Mouse (Mus musculus): ENCODE data around the gene Btnl9. TPM values are rescaled to one million over a fixed set of nuclear protein-coding genes. Genes with fewer than 3 reads are reported as not detected.

The Btnl9 gene
- 1.8 and 1.9 TPM in 2 replicates for polyA plus RNA-seq (2012; rRNA removed; ENCODE audit: low replicate concordance)

DNA sequence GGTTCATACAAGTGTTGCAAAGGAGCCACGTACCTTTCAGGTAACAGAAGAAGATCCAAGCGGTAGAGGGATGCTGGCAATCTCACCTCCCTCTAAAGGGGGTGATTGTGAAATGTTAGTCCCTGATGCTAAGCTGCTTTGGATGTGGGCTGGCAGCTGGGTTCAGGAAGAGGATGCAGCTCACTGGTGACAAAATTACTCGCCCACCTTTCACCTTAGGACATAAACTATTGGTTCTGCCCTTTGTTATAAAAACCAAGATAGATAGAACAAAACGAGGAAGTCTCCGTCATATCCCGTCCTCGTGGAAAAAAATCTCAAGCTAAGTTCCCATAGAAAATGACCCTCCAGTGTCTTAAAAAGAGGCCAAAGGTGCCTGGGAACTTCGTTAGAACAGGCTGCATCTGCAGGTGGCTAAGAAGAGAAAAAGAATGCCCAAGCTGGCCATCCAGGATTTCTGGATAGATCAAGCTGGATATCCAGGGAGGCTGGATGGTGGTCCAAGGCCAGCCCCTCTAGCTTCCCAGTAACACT lies at the start of gene Btnl9:
TSS of gene Btnl9 (minus strand) at position 205 of the 534 bp plus-strand sequence.

DNA sequence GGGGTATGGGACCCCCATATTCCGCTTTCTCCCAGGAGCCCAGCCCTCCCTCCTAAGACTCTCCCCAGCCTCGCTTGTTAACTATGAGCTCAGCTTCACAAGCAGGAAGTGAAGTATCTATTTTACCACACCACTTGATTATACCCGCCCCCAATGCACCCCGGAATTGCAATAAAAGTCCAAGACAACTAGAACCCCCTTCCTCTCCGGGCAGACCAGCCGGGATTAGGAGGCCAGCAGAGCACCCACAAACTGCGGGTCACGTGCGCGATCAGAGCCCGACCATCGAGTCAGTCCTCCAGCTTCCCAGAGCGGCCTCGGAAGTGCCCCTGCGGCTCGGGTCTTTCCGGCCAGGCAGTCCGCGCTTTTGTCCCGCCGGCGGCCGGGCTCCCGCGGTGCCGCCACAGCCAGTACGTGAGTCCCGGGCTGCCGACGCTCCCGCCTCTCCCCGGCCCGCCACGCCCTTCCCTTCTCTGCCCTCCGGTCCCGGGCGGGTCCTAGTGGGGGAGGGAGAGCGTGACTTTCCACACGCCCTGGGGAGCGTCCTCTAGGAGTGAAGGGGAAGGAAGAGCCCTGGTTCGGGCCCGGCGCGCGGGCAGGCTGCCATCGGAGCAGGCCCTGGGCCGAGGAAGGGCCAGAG lies 16.3 kb upstream of the Btnl9 start, which contains the start of gene Zfp62:
TSS of gene Zfp62 (plus strand) at position 164 of the 640 bp plus-strand sequence.

GRCm38 (mm10) chr11:49154077-49154476 lies 32.9 kb downstream of the Btnl9 start, which contains the start of gene Olfr1394:
Gene Olfr1394 (plus strand): TSS chr11:49154377.

DNA sequence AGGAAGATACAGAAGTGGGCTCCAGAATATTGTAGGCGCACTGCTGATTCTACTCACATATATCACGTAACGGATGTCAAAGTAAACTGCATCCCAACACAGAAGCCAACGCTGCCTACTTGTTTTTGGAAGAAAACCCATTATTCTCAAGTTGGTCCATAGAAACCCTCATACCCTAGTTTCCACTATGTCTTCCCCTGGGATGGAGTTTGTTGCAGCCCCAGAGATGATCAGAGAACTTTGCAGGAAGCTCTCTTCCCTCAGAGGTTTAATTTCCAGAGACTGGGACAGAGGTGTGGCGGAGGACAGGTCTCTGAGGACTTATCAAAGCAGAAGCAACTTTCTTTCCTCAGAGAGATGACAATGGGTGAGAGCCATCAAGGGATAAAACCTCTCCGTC lies 45.0 kb downstream of the Btnl9 start, which contains the start of gene Olfr1395:
TSS of gene Olfr1395 (plus strand) at position 301 of the 400 bp plus-strand sequence.

Other genes with a start within 250 kb of the Btnl9 start
- gene Psme2b, start 241.0 kb downstream of the Btnl9 start, polyA plus RNA-seq (2012; rRNA removed; ENCODE audit: low replicate concordance), result 4.3 and 16.0 TPM in 2 replicates
- gene Olfr56, start 208.3 kb downstream of the Btnl9 start, polyA plus RNA-seq (2012; rRNA removed; ENCODE audit: low replicate concordance), result 0.07 TPM in 1 of 2 replicates, not detected in the other
- gene 9930111J21Rik1, start 207.8 kb downstream of the Btnl9 start, polyA plus RNA-seq (2012; rRNA removed; ENCODE audit: low replicate concordance), result 0.21 and 0.46 TPM in 2 replicates
- 0.04 and 0.05 TPM in 2 replicates for gene Gm12185, start 194.9 kb downstream of the Btnl9 start, polyA plus RNA-seq (2012; rRNA removed; ENCODE audit: low replicate concordance)
- gene Tgtp1, start 193.0 kb downstream of the Btnl9 start, polyA plus RNA-seq (2012; rRNA removed; ENCODE audit: low replicate concordance), result 0.16 and 0.33 TPM in 2 replicates
- gene 9930111J21Rik2, start 135.9 kb downstream of the Btnl9 start, polyA plus RNA-seq (2012; rRNA removed; ENCODE audit: low replicate concordance), result 0.05 and 0.09 TPM in 2 replicates
- 0.18 and 0.72 TPM in 2 replicates for gene Tgtp2, start 123.0 kb downstream of the Btnl9 start, polyA plus RNA-seq (2012; rRNA removed; ENCODE audit: low replicate concordance)
- gene Ifi47, start 110.6 kb downstream of the Btnl9 start, polyA plus RNA-seq (2012; rRNA removed; ENCODE audit: low replicate concordance), result 2.2 and 5.1 TPM in 2 replicates
- gene Olfr1396, start 72.3 kb downstream of the Btnl9 start, polyA plus RNA-seq (2012; rRNA removed; ENCODE audit: low replicate concordance), result not detected in 2 replicates
- not detected in 2 replicates for gene Olfr1395, start 44.9 kb downstream of the Btnl9 start, polyA plus RNA-seq (2012; rRNA removed; ENCODE audit: low replicate concordance)
- gene Olfr1394, start 32.8 kb downstream of the Btnl9 start, polyA plus RNA-seq (2012; rRNA removed; ENCODE audit: low replicate concordance), result not detected in 2 replicates
- gene Zfp62, start 16.1 kb upstream of the Btnl9 start, polyA plus RNA-seq (2012; rRNA removed; ENCODE audit: low replicate concordance), result 0.33 and 0.69 TPM in 2 replicates
- gene Mgat1, start 57.0 kb upstream of the Btnl9 start, polyA plus RNA-seq (2012; rRNA removed; ENCODE audit: low replicate concordance), result 123 and 188 TPM in 2 replicates
- gene Olfr1393, start 91.1 kb upstream of the Btnl9 start, polyA plus RNA-seq (2012; rRNA removed; ENCODE audit: low replicate concordance), result 0.27 TPM in 1 of 2 replicates, not detected in the other
- 0.05 TPM in 1 of 2 replicates, not detected in the other for gene Olfr1392, start 98.1 kb upstream of the Btnl9 start, polyA plus RNA-seq (2012; rRNA removed; ENCODE audit: low replicate concordance)
- not detected in 2 replicates for gene Olfr10, start 117.6 kb upstream of the Btnl9 start, polyA plus RNA-seq (2012; rRNA removed; ENCODE audit: low replicate concordance)
- not detected in 2 replicates for gene Olfr1391, start 135.6 kb upstream of the Btnl9 start, polyA plus RNA-seq (2012; rRNA removed; ENCODE audit: low replicate concordance)
- not detected in 2 replicates for gene Olfr1390, start 148.0 kb upstream of the Btnl9 start, polyA plus RNA-seq (2012; rRNA removed; ENCODE audit: low replicate concordance)
- not detected in 2 replicates for gene Olfr1389, start 235.9 kb upstream of the Btnl9 start, polyA plus RNA-seq (2012; rRNA removed; ENCODE audit: low replicate concordance)
- not detected in 2 replicates for gene Olfr1388, start 249.5 kb upstream of the Btnl9 start, polyA plus RNA-seq (2012; rRNA removed; ENCODE audit: low replicate concordance)